Mouse (Mus musculus) ovary, postnatal 14 days (tissue): Measurements from ENCODE around the gene Klf6.

Source experiments
- DNase-seq: peaks from one replicate; pipeline ENCODE4 v3.0.0; 2022; ENCODE audit warnings: low spot score

The Klf6 gene

DNA sequence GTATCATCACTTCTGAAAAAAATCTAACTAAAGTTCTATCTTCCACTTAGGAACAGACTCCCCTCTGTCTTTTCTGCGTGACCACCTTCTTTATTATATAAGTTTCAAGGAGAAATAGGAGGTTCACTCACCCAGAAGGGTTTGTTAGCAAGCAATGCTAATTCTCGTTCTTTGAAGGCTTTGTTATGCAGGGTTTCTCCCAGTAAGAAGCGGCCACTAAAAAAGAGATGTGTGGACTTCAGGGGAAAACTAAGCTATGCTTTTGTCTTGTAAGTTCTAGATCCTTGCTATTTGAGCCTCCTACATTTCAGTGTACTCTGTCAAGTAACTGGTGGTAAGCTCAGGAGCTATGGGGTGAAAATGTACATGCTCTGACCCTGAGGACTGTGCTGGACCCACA is 38.4 kb downstream of the Klf6 start:
- no peak for DNase-seq

DNA sequence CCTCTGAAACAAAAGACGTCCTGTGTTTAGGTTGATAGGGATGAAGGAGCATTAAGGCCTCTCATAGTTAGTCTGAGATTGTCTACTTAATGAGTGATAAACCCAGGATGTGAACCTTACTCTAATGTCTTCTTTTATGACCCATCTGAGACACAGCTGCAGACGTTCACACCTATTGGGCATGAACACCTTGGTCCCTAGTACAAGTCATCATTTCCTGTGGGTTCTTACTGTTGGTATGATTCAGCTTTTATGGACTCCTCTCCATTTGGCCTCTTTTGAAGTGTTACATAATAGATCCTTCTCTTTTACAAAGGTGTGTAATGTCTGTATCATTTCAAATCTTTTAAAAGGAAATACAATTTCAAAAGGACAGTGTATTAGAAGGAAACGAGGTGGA is 51.9 kb downstream of the Klf6 start:
- DNase-seq, result no peak

GRCm38 (mm10) chr13:5917360-5917759 is 56.1 kb downstream of the Klf6 start:
- DNase-seq, result no peak

GRCm38 (mm10) chr13:5919966-5920365 is 58.7 kb downstream of the Klf6 start:
- DNase-seq, result no peak
